Mouse (Mus musculus) adipocyte (in vitro differentiated cells): Measurements from ENCODE around the gene Zc3h15.
"Not testable (repeated sequence)": the region's sequence is repeated elsewhere in the genome, so short reads cannot be mapped to it uniquely, and the experiment has no call there.

ENCODE experiments used
- DNase-seq: peaks from one replicate; pipeline ENCODE4 v3.0.0-alpha.2; 2016; ENCODE audit warnings: low spot score

Zc3h15 gene

DNA sequence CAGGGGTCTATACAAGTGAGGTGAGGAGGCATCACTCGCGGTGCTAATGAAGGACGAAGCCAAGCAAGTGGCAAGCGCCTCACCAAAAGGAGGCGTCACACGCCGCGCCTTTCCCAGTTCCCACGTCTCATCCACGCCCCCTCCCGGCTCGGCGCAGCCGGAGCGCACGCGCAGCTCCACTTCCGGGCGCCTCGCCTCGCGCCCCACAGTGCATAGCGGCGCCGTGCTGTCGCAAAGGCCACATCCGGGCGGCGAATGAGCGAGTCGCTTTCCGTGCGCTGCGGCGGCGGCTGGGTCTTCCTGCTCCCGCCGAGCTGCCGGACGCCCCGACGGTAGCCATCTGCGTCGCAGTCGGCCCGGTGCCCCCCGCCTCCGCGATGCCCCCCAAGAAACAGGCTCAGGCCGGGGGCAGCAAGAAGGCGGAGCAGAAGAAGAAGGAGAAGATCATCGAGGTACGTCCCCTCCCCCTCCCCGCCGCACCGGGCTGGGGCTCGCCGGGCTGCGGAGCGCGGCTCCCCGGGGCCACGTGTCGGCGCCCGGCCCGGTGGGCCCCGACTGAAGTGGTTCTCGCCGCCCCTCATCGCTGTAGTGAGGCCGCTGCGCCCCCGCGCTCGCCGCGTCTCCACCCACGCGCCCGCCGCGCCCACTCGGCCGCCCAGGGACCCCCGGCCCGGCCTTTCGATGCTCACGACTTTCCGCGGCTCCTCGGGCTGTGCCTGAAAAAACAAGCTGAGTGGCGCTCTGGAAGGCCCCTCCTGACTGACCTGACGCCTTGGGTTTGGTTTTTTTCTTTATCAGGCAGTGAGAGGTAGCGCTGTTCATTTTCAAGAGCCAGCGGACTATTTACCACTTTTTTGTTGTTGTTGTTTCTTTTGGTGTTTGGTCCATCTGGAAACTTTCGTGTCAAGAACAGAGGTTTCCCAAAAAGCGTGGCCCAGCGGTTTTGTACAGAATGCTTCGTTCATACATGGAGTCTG lies at the start of gene Zc3h15:
Gene Zc3h15 (plus strand): TSS at position 160 of the 977 bp plus-strand sequence.
- peak; percentile 96 for DNase-seq

DNA sequence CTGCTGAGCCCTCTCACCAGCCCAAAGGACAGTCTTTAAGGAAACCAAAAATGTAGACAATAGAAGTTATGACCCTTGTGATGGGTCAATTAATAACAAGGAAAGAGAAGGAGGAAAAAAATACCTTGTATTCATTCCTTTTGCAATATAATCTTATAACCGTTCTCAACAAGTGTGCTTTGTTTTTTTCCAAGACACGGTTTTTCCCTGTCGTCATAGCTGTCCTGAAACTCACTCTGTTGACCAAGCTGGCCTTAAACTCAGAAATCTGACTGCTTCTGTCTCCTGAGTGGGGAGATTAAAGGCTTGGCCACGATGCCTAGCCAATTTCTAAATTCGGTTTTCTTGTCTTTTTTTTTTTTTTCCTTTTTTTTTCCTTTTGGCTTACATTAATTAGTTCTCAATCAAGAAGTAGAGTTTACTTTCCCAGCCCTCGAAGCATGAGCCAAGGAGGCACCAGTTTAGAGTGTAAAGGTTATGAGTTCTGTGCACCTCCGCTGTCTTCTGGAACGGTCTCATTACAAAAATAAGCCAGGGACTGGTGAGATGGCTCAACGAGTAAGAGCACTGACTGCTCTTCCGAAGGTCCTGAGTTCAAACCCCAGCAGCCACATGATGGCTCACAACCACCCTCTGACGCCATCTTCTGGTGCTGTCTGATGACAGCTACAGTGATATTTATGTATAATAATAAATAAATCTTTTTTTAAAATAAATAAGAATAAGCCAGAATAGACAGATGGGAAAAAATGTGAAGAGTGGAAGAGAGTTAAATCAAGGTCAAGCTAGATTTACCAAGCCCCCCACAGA lies 23.5 kb upstream of the Zc3h15 start:
- no peak for DNase-seq

DNA sequence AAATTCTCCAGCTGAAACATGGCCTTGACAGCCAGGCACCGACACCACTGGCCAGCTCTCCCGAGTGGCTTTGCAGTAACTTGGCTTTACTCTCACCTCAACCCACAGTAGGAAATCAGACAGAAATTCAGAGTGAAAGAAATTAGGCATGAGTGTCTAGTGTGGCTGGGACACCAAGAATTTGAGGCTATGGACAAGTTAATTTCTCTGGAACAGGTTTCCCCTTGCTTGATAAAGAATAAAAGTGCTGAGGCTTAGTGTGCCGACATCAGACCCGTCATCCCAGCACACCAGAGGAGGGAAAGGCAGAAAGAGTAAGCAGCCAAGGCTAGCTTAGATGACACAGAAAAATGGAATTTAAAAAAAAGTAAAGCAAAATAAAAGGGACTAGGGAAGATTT lies 22.7 kb upstream of the Zc3h15 start:
- no peak for DNase-seq

DNA sequence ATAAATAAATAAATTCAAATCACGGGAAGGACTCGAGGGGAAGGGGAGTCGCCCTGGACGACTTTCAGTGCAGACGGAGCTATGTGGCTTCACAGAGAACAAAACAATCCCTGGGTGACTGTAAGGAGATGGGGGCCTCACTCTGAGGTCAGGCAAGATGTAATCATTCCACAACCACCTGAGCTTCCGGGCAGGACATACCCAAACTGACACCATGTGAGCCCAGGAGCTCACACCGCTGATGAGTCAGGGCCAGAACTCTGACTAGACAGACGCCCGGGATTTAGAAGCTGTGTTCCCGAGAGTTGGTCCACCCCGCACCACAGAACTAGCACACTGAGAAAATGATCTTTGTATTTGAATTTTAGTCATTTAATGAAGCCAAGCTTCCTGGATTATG lies 21.4 kb upstream of the Zc3h15 start:
- no peak for DNase-seq

DNA sequence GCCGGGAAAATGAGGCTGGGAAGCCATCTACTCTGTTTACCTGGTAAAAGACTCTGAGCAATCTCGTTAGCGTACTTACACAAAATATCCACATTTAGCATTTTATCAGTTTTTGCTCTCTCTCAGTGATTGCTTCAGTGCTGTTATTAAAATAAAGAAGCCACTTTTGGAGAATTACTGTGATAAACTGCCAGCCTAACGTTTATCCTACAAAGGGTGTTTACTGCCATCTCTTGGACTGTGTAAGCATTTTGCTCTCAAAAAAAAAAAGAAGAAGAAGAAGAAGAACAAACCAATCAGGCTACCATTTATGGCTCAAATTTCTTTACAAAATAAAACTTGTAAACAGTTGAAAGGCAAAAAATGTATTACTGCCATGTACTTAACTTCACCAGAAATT lies 20.2 kb upstream of the Zc3h15 start:
- peak; percentile 19 for DNase-seq

DNA sequence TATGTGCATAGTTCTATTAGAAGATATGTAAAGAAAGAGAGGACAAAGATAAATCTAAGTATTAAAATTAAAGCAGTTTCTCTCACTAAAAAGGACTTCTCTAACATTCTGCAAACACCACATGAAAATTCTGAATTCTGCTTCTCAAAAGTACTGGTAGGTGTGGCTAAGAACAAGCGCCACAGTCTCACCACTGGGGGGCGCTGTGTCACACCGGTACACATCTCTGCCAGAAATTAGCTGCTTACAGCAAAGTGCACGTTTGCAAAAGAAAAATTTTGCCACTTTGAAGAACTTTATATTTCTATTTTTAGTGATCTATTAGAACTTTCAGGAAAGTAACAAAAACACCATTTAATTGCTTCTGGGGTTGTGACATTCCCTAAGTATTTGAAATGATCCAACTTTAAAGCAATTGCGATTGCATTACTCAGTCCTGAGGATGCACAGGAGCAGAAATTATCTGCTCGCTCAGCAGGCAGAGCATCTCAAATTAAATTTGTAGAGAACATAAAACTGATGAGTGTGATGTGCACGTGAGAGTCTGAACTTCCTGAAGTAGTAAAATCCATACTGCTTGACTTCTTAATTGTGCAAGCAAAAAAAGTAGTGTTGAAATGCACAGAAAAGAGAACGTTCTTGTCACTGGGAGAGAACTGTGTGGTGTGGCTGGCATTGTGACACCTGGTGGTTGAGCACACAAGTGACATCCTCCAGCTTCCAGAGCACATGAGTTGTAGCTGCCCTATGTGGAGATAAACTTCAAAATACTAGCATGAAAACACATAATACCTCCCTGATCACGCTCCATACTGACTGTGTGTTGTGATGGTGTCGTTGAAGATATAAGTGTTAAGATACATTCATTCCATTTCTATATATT lies 18.8 kb upstream of the Zc3h15 start:
- DNase-seq: peak; percentile 77

DNA sequence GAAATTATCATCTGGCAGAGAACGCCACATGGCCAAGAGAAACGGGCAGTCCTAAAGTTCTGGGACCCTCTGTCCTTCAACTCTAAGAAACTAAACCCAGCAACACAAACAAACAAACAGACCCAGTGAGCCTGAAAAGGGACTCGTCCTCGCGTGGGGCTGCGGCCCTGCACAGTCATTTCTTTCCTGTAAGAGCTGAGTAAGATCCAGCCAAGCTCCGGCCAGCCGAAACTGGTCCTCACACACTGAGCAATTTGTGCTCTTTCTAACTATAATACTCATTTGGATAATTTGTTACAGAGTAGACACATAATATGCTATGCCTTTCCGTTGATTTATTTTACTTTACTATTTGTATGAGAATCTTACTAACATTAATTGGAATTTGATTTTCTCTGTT lies 17.4 kb upstream of the Zc3h15 start:
- DNase-seq: no peak

DNA sequence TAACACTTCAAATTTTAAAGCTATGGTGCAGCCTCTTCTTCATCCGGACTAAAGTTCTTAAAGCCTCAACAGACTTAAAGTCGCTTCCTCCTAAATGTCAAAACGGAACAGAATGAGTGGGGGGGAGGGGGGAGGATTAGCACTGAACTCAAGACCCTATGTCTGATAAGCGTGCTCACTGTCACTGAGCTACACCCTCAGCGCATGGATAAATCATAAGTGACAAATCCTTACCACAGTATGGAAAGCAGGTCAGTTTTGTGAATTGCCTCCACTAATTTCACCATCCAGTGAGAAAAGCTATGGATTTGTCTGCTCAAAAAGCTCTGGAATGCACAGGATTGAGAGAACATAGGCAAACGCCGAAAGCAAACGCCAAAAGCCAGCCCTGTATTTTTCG lies 16.7 kb upstream of the Zc3h15 start:
- no peak for DNase-seq

DNA sequence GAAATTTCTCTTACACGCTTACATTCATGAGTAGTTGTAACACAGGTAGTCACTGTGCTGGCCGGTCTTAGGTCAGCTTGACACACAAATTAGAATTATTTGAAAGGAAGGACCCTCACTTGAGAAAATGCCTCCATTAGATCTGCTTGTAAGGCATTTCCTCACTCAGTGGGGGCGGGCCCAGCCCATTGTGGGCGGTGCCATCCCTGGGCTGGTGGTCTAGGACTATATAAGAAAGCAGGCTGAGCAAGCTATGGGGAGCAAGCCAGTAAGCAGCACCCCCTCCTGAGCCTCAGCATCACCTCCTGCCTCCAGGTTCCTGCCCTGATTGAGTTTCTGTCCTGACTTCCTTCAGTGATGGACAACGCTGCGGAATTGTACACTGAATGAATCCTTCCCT lies 16.3 kb upstream of the Zc3h15 start:
- DNase-seq: no peak

DNA sequence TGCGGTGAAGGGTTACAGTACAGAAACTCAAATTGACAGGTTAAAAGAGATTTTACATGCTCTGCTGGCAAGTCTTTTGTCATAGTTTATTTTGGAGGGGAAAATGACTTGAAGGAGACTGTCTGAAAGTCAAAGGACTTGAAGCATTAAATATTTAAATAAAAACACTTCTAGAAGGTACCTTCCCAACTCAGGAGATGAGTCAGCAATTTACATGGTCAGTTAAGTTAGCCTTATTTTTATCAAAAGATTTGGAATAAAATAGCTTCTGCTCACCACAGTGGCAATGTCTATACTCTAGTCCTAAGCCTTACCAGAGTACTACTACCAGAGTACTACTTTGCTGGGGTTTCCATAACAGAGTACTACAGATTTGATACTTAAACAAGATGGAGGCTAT lies 2.2 kb upstream of the Zc3h15 start:
- no peak for DNase-seq

DNA sequence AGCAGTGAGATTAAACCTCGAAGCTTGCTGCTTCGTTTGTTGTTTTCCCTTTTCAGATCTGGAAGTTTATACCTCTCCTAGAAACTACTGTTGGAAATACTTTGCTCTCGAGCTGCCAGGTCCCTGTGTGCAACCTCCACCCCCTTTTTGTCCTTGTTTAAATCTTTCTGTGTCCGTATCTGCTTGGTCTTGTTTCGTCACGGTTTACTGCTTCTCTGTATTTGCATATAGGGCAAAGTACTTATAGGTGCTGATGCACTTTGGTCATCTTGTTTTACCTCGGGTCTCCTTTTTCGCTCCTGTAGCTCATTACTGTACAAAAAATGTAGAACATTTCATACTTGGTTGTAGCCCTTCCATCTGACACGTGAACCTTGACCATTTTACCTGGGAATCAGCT lies 4.7 kb downstream of the Zc3h15 start:
- no peak for DNase-seq

DNA sequence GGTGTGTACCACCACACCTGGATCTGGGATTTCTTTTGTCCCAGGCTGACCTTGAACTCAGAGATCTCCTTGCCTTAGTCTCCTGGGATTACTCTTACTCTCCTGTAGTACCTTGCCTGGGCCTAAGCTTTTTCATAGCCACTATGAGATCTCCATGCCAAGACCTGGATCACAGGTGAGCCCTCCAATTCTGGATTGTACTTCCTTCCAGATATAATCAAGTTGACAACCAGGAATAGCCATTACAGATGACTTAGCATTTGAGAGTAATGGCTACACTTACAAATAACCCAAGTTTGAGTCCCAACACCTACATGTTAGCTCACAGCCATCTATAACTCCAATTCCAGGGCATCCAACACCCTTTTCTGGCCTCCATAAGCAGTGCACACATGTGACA lies 8.4 kb downstream of the Zc3h15 start:
- no peak for DNase-seq

DNA sequence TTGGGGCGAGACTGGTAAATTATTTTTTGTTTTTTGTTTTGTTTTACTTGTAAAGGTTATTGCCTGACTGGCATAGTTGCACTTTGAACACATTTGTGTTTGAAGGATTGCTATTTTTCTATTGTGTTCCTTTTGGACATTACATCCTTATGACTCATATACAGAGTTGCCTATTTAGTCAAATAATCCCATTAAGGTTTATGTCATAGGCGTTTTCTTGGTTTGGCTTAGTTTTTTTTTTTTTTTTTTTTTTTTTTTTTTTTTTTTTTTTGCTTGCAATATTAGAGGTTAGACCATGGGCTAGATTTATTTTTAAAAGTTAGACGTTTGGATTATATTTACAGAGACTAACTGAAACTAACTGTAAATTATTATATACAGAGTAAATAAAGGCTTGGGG lies 15.0 kb downstream of the Zc3h15 start:
- no peak for DNase-seq

DNA sequence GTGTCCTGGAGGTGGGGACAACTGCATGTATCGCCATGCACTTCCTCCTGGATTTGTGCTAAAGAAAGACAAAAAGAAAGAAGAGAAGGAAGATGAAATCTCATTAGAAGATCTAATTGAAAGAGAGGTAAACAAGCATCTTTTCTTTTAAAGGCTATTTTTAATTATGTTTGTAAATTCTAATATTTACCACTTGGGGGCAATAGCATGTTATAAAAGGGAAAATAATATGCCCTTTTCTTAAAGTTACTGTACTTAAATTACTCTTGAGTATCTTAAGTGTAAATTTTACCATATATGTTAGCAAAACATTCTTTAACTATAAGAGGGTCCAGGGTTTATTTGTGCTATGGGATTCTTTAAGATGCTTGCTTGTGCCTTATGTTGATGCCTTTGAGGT lies 15.9 kb downstream of the Zc3h15 start:
- no peak for DNase-seq

DNA sequence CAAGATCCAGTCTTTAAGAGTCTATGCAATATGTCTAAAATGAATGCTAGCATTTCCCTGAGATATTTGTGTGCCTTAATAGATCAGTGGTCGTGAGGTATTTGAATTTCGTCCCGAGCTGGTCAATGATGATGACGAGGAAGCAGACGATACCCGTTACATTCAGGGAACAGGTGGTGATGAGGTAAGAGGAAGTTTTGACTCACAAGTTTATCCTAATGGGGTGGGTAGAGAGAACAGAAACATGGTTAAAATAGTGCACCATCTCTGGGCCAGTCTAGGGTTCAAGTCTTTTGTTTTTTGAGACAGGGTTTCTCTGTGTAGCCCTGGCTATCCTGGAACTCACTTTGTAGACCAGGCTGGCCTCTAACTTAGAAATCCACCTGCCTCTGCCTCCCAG lies 17.1 kb downstream of the Zc3h15 start:
- DNase-seq: no peak

DNA sequence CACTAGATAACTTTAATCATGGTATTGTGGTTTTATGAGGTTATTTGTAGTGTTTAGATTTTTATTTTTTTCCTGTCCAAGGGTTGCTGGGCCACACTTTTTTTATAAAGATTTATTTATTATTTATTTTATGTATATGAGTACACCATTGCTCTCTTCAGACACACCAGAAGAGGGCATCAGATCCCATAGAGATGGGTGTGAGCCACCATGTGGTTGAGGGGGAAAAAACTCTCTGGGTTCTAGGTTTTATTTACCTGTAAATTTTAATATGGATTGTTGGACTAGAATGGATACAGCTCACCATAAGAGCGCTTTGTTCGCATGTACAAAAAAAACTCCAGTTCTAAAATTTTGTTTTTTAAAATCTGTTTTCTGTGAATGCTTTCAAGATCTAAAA lies 20.8 kb downstream of the Zc3h15 start:
- DNase-seq: not testable (repeated sequence)

DNA sequence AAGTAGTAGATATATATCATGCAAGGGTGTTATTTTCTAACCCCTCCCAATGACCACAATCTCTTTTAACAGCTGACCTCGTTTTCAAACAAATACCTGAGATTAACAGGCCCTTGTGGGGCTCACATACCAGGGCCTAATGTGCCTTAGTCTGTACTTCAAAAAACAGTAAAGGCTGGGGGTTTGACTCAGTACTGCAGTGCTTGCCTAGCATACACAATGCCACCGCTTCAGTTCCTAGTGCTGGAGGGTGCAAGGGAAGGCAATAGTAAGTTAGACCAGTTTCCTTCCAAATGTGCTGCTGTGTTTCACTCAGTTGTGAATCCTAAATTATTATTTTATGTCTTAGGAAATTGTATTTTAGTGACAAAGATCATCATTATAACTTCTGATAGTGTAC lies 23.2 kb downstream of the Zc3h15 start:
- DNase-seq: no peak

DNA sequence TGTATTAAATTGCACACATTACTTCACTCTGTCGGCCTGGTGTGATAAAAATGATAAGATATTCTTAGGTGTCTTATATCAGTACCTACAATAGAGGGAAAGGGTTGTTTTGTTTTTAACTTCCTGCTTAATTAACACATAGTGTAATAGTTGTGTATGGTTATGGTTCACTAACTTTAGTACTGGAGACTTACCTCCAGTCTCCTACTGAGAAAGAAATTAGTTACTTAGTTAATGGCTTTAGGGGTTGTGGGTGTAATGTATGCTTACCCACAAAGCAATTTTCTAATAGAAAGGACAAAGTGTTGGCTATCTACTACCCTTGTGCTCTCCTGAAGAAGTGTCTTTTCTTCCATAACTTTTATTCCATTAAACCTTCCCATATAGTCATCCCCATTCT lies 23.8 kb downstream of the Zc3h15 start:
- no peak for DNase-seq

DNA sequence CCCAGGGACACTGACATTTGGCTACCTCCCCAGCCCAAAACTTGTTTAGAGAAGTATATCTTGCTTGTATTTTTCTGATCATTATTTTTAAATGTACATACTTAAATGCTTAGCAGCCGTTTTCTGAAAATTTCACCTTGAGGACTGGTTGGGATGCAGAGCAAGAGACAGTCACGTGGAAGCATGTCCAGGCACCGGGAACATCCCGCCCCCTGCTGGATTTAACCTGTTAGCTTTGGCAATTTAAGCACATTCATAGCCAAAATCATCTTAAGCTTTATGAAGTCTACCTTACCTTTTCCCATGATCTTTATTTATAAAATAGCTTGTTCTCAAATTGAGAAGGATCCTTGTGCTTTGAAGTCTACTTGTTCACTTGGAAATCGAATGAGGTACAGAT lies 25.8 kb downstream of the Zc3h15 start:
- no peak for DNase-seq

DNA sequence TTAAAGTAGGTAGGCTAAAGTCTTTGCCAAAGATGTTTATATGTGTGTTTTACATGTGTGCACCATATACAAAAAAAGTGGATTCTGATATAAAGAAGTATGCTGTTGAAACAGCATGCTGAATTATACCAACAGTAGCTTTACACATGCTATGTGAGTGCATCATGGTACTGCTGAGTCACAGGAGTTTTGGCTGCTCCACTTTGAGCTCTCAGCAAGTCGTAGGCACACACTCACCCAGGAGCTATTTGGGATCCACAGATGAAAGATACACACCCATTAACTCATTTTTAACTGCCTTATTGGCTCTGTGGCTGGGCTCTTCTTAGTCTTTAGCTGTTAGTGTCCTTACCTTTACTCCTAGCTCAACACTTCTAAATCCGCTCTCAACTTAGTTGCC lies 27.6 kb downstream of the Zc3h15 start:
- no peak for DNase-seq

DNA sequence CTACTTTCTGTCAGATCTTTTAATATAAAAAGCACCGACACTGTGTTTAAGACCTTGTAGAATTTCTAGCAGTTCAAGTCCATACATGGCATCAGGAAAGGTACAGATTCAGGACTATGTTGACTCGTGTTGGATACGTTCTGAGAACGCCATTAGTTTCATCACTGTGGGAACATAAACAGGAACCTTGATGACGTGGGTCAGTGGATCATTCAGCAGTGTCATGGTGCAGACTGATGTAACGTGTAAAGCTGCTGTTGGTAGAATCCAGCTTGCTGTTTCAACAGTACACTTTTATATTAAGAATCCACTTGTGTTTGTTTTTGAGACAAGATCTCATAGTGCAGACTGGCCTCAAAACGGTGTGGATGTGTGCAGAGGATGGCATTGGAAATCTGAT lies 28.8 kb downstream of the Zc3h15 start:
- DNase-seq: no peak

DNA sequence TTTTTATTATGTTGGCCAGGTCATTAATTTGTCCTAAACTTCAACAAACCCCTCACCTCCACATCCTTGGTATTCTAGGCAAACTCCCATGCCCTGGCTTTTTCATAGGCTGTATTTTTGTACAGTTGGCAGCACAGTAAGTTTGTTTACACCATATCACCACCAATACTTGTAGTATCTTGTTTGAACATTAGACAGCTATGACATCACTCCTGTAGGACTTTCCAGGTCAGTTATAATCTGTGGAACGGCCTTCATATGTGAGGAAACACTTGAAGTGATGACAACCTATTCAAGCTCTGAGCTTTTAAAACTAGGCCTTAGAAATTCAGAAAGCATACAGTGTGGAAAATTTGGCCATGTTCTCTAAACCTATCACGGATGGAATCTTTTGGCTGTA lies 29.6 kb downstream of the Zc3h15 start:
- no peak for DNase-seq
